Mouse (Mus musculus) brain, adult 10 weeks (tissue): ENCODE measurements around the gene Dgkb. TPM values are rescaled to one million over a fixed set of nuclear protein-coding genes. Genes with fewer than 3 reads are reported as not detected.

ENCODE experiments used
- polyA plus RNA-seq: library from polyadenylated mRNA; stranded (reverse); fragments of 350-450 nt; fragmentation: Illumina TruSeq; extraction: RNeasy Lipid Tissue Mini Kit (QIAGEN cat#74804); gene quantifications from one replicate; pipeline ENCODE4 v1.2.3, GENCODE M21; 2015; ENCODE audit warnings: low read depth, low replicate concordance

The Dgkb gene
- polyA plus RNA-seq = 82.4 TPM

GRCm38 (mm10) chr12:37817426-37817825 is at the start of gene Dgkb:
TSS of gene Dgkb (plus strand) at chr12:37817726.

